Mouse (Mus musculus) liver, embryonic 12.5 days (tissue): Measurements from ENCODE around the gene Mfap1a. TPM values are rescaled to one million over a fixed set of nuclear protein-coding genes. Genes with fewer than 3 reads are reported as not detected.
"Not testable (repeated sequence)": the region's sequence is repeated elsewhere in the genome, so short reads cannot be mapped to it uniquely, and the experiment has no call there.

Experiments used
- ATAC-seq: fragments of 200-750 bp; cut with Nextera tagmentation; 2 replicates; pipeline ENCODE4 v1.8.0; 2017; ENCODE audit warnings: moderate number of reproducible peaks, mild to moderate bottlenecking, moderate library complexity
- H3K27ac ChIP-seq: fragments of 300-500 bp; sonication (generic); 2 replicates; pipeline ENCODE4 v1.5.1; 2016; ENCODE audit warnings: mild to moderate bottlenecking
- H3K27me3 ChIP-seq: fragments of 300-500 bp; sonication (generic); replicated peaks from 2 replicates; pipeline ENCODE4 v1.6.1; 2016; ENCODE audit warnings: mild to moderate bottlenecking, moderate library complexity
- H3K36me3 ChIP-seq: fragments of 300-500 bp; sonication (generic); 2 replicates; pipeline ENCODE4 v1.6.1; 2016; ENCODE audit warnings: mild to moderate bottlenecking, moderate library complexity
- H3K4me1 ChIP-seq: fragments of 300-500 bp; sonication (generic); 2 replicates; pipeline ENCODE4 v1.6.1; 2016
- H3K4me2 ChIP-seq: fragments of 300-500 bp; sonication (generic); 2 replicates; pipeline ENCODE4 v1.6.1; 2016; ENCODE audit warnings: mild to moderate bottlenecking, moderate library complexity
- H3K4me3 ChIP-seq: fragments of 300-500 bp; sonication (generic); 2 replicates; pipeline ENCODE4 v1.5.1; 2016; ENCODE audit warnings: mild to moderate bottlenecking, moderate library complexity
- H3K9ac ChIP-seq: fragments of 300-500 bp; sonication (generic); 2 replicates; pipeline ENCODE4 v1.6.1; 2016; ENCODE audit warnings: mild to moderate bottlenecking, moderate library complexity
- H3K9me3 ChIP-seq: fragments of 300-500 bp; sonication (generic); replicated peaks from 2 replicates; pipeline ENCODE4 v1.6.1; 2016; ENCODE audit warnings: mild to moderate bottlenecking, moderate library complexity
- WGBS: fragments of 180-500 bp; shearing (Covaris S2); methylation state at CpG from one replicate; pipeline ENCODE4 v1.1.7; 2016; ENCODE audit not compliant: insufficient replicate concordance; 5-methylcytosine and 5-hydroxymethylcytosine counted together
- polyA plus RNA-seq: library from polyadenylated mRNA; unstranded; fragments of >200 nt; fragmentation: Nextera tagmentation; extraction: Ambion mirVana; gene quantifications from 2 replicates; pipeline ENCODE4 v1.2.1, GENCODE M21; 2016

The Mfap1a gene
- polyA plus RNA-seq: 15.2 and 17.3 TPM in 2 replicates

GRCm38 (mm10) chr2:121505942-121506882 is at the start of gene Mfap1a, which contains the start of gene Wdr76:
Gene Mfap1a (minus strand): TSS chr2:121506665.
Gene Wdr76 (plus strand): TSS chr2:121506723.
- ATAC-seq: peak; percentile 95
- Histone ChIP-seq H3K4me1 (peaks cover 42% of the 10 kb centered on the region), H3K4me2 (peak within 1 kb of the TSS; percentile 72), H3K36me3 (peaks cover 52% of the 10 kb centered on the region), H3K4me3 (peak within 1 kb of the TSS; percentile 71), H3K27ac (peak within 1 kb of the TSS; percentile 79), H3K9ac (peak within 1 kb of the TSS; percentile 82)
- H3K9me3 ChIP-seq, H3K27me3 ChIP-seq: not testable (repeated sequence)
- 2% methylated on average over 42 of the region's 42 CpGs for WGBS

GRCm38 (mm10) chr2:121551271-121551670 is 44.8 kb upstream of the Mfap1a start:
- no peak for ATAC-seq
- WGBS: 75% methylated on average over 8 of the region's 8 CpGs
- Histone ChIP-seq H3K9me3 (no peaks in the 10 kb centered on the region), H3K27me3 (no peaks in the 10 kb centered on the region), H3K4me2 (no peak overlapping the region), H3K4me3 (no peak overlapping the region), H3K27ac (no peak overlapping the region), H3K36me3 (peaks cover 17% of the 10 kb centered on the region), H3K4me1 (peaks cover 6% of the 10 kb centered on the region; the same call in 1 of the 2 replicates), H3K9ac (no peak overlapping the region)

GRCm38 (mm10) chr2:121549630-121550029 is 43.2 kb upstream of the Mfap1a start:
- H3K4me3 ChIP-seq: no peak overlapping the region
- 87% methylated on average over 6 of the region's 6 CpGs for WGBS

GRCm38 (mm10) chr2:121544829-121545228 is 38.4 kb upstream of the Mfap1a start:
- H3K4me2 ChIP-seq: no peak overlapping the region
- no peaks in the 10 kb centered on the region for H3K4me1 ChIP-seq
- no peak for ATAC-seq
- H3K9ac ChIP-seq: no peak overlapping the region
- no peaks in the 10 kb centered on the region for H3K9me3 ChIP-seq
- WGBS: 86% methylated on average over 3 of the region's 3 CpGs
- peaks cover 71% of the 10 kb centered on the region for H3K36me3 ChIP-seq
- no peaks in the 10 kb centered on the region for H3K27me3 ChIP-seq
- H3K27ac ChIP-seq: no peak overlapping the region
- H3K4me3 ChIP-seq: no peak overlapping the region

More at GRCm38 (mm10) chr2:121549630-121550029, 43.2 kb upstream of the Mfap1a start:
- H3K9me3 ChIP-seq: no peaks in the 10 kb centered on the region
- H3K9ac ChIP-seq: no peak overlapping the region
- H3K27ac ChIP-seq: no peak overlapping the region
- no peak overlapping the region for H3K4me2 ChIP-seq
- no peaks in the 10 kb centered on the region for H3K27me3 ChIP-seq
- peaks cover 6% of the 10 kb centered on the region; the same call in 1 of the 2 replicates for H3K4me1 ChIP-seq
- peaks cover 31% of the 10 kb centered on the region for H3K36me3 ChIP-seq
- ATAC-seq: no peak

- no peak overlapping the region for H3K4me2 ChIP-seq
- no peak overlapping the region for H3K9ac ChIP-seq
- no peaks in the 10 kb centered on the region for H3K27me3 ChIP-seq
- no peak for ATAC-seq
- WGBS: 92% methylated on average over 2 of the region's 2 CpGs
- no peak overlapping the region for H3K4me3 ChIP-seq
- no peaks in the 10 kb centered on the region for H3K4me1 ChIP-seq
- no peaks in the 10 kb centered on the region for H3K9me3 ChIP-seq
- H3K36me3 ChIP-seq: peaks cover 81% of the 10 kb centered on the region
- no peak overlapping the region for H3K27ac ChIP-seq
These were observed 18.6 kb upstream of the Mfap1a start for GRCm38 (mm10) chr2:121525056-121525455.

- peaks cover 86% of the 10 kb centered on the region for H3K36me3 ChIP-seq
These were observed 16.4 kb upstream of the Mfap1a start for GRCm38 (mm10) chr2:121522830-121523229.

GRCm38 (mm10) chr2:121522006-121522405 is 15.5 kb upstream of the Mfap1a start:
- H3K27me3 ChIP-seq: no peaks in the 10 kb centered on the region
- H3K4me3 ChIP-seq: no peak overlapping the region
- no peak overlapping the region for H3K4me2 ChIP-seq
- H3K36me3 ChIP-seq: peaks cover 91% of the 10 kb centered on the region
- WGBS: 79% methylated on average over 2 of the region's 2 CpGs
- H3K4me1 ChIP-seq: no peaks in the 10 kb centered on the region
- H3K9me3 ChIP-seq: no peaks in the 10 kb centered on the region
- ATAC-seq: no peak
- H3K9ac ChIP-seq: no peak overlapping the region
- H3K27ac ChIP-seq: no peak overlapping the region

More at GRCm38 (mm10) chr2:121522830-121523229, 16.4 kb upstream of the Mfap1a start:
- not testable (repeated sequence) for ATAC-seq, H3K4me3 ChIP-seq, H3K27me3 ChIP-seq, H3K9ac ChIP-seq, H3K27ac ChIP-seq, H3K9me3 ChIP-seq, H3K4me1 ChIP-seq, H3K4me2 ChIP-seq
- WGBS: 80% methylated on average over 3 of the region's 3 CpGs

GRCm38 (mm10) chr2:121518711-121519110 is 12.2 kb upstream of the Mfap1a start:
- peaks cover 91% of the 10 kb centered on the region for H3K36me3 ChIP-seq
- WGBS: 80% methylated on average over 4 of the region's 4 CpGs

GRCm38 (mm10) chr2:121518106-121518505 is 11.6 kb upstream of the Mfap1a start:
- no peaks in the 10 kb centered on the region for H3K9me3 ChIP-seq
- H3K27me3 ChIP-seq: no peaks in the 10 kb centered on the region
- peaks cover under 1% of the 10 kb centered on the region; the same call in 1 of the 2 replicates for H3K4me1 ChIP-seq
- H3K27ac ChIP-seq: no peak overlapping the region
- H3K9ac ChIP-seq: no peak overlapping the region
- 85% methylated on average over 5 of the region's 5 CpGs for WGBS
- H3K4me3 ChIP-seq: no peak overlapping the region
- ATAC-seq: no peak
- no peak overlapping the region for H3K4me2 ChIP-seq
- H3K36me3 ChIP-seq: peaks cover 89% of the 10 kb centered on the region

More at GRCm38 (mm10) chr2:121518711-121519110, 12.2 kb upstream of the Mfap1a start:
- H3K27ac ChIP-seq, ATAC-seq, H3K4me1 ChIP-seq, H3K9ac ChIP-seq, H3K4me3 ChIP-seq, H3K9me3 ChIP-seq, H3K4me2 ChIP-seq, H3K27me3 ChIP-seq: not testable (repeated sequence)

GRCm38 (mm10) chr2:121514211-121514610 is 7.7 kb upstream of the Mfap1a start:
- 87% methylated on average over 4 of the region's 4 CpGs for WGBS
- H3K36me3 ChIP-seq: peaks cover 97% of the 10 kb centered on the region
- no peak overlapping the region for H3K4me2 ChIP-seq
- no peaks in the 10 kb centered on the region for H3K27me3 ChIP-seq
- peaks cover 31% of the 10 kb centered on the region for H3K4me1 ChIP-seq
- H3K4me3 ChIP-seq: no peak overlapping the region
- no peak overlapping the region for H3K9ac ChIP-seq
- no peaks in the 10 kb centered on the region for H3K9me3 ChIP-seq
- ATAC-seq: no peak
- H3K27ac ChIP-seq: no peak overlapping the region

GRCm38 (mm10) chr2:121512991-121513765 is 6.7 kb upstream of the Mfap1a start:
- H3K4me2 ChIP-seq, H3K9ac ChIP-seq, H3K27ac ChIP-seq, ATAC-seq, H3K4me3 ChIP-seq, H3K9me3 ChIP-seq, H3K27me3 ChIP-seq: not testable (repeated sequence)
- Histone ChIP-seq H3K4me1 (peaks cover 41% of the 10 kb centered on the region), H3K36me3 (peaks cover 96% of the 10 kb centered on the region)
- WGBS: 91% methylated on average over 5 of the region's 5 CpGs

- H3K4me1 ChIP-seq: peaks cover 50% of the 10 kb centered on the region
- 81% methylated on average over 8 of the region's 8 CpGs for WGBS
- H3K9ac ChIP-seq: no peak overlapping the region
- no peak overlapping the region for H3K27ac ChIP-seq
- H3K27me3 ChIP-seq: no peaks in the 10 kb centered on the region
- no peak overlapping the region for H3K4me2 ChIP-seq
- ATAC-seq: no peak
- peaks cover 83% of the 10 kb centered on the region for H3K36me3 ChIP-seq
- no peaks in the 10 kb centered on the region for H3K9me3 ChIP-seq
- no peak overlapping the region for H3K4me3 ChIP-seq
These were observed 4.9 kb upstream of the Mfap1a start for GRCm38 (mm10) chr2:121511401-121511800.
